Mouse (Mus musculus) activated CD4-positive, CD25-positive, alpha-beta regulatory T cell, adult 4 months (primary cell): ENCODE results near the gene Pkmyt1. TPM values are rescaled to one million over a fixed set of nuclear protein-coding genes. Genes with fewer than 3 reads are reported as not detected.
"Not testable (repeated sequence)": the region's sequence is repeated elsewhere in the genome, so short reads cannot be mapped to it uniquely, and the experiment has no call there.

Source experiments
- ATAC-seq: one replicate; pipeline ENCODE4 v1.8.0; 2017
- polyA plus RNA-seq, 2 experiments: library from polyadenylated mRNA; unstranded; fragments of 100-300 nt; shearing (Covaris generic); gene quantifications; one replicate each; pipeline ENCODE4 v1.2.1; 2017

The Pkmyt1 gene
- polyA plus RNA-seq, 2 experiments from 2014 or later: 12.2 to 13.0 TPM

DNA sequence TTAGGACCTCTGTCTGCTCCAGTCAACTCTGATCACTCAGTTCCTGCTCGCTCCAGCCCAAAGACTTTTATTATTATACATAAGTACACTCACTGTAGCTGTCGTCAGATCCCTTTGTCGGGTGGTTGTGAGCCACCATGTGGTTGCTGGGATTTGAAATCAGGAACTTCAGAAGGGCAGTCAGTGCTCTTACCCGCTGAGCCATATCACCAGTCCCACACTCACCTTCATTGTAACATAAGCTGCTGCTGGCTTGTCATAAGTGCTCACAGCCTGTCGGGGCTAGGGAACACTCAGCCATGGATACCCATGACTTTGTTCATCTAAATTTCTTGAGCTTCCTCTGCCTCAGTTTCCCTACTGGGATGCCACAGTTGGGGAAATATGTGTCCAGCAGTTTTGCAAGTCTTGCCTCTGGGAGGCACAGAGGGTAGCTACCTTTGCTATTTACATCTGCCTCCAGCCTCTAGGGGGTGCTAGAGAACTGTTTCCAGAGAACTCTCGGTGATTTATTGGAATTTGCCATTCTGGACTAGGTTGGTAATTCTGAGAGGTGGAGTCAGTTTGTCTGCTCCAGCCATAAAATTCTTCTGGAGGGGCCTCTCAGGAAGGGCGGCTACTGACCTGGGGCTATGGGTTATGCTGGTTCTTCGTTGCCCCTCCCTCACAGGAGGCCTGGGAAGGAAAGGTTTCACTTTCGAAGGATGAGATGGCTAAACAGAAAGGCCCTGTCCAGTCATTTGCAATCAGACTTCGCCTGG lies 22.7 kb downstream of the Pkmyt1 start:
- peak; percentile 60 for ATAC-seq

DNA sequence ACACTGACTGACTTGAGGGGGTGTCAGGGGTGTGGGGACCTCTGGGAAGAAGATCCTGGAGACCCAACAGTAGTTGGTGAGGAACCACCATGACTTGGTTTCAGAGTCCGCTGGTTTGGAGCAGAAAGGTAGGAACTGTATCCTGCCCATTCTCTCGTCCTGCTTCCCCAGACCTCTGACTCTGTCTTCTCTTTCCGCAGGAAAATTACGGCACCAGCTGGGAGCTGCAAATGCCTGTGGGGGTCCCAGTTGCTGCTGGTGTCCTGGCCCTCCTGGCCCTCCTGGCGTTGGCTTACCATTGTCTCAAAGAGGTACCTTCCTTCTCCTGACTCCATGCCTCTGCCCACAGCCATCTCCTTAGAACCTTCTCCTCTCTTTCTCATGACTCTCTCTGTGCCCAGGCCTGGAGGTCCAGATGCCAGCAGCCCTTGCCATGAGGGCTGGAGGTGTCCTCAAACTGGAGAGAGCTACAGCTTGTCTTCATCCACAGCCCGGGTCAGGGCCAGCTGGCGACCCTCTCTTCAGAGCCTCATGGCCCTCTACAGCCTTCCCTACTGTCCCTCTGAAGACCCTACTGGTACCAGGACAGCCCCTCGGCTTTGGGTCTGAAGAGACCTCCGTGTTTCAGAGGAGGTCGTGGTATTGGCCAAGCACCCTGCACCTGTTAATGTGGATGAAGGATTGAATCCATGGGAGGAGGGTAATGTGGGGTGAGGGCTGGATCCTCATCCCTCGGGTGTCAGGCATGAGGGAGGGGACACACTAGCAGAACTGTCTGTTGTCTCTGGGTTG lies 23.5 kb downstream of the Pkmyt1 start:
- ATAC-seq: no peak

DNA sequence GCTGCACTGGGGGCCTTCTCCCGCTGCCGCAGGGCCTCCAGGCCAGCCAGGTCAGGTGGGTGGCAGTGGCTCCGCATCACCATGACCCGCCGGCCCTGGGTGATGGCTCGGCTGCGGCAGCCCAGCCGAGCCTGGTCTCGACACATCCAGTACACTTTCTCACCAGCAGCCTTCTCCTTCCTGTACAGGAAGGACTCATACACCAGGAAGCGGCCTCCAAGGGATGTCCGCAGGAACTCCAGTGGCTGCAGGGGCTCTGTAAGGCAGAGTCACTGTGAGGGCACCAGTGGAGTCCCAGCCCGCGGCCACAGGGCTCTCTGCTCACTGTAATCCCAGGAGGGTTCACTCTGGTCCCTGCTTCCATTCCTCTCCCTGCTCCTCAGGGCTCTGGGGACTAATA lies 29.6 kb downstream of the Pkmyt1 start:
- ATAC-seq: no peak

- no peak for ATAC-seq
These were observed 31.4 kb downstream of the Pkmyt1 start for GRCm38 (mm10) chr17:23757581-23757980.

DNA sequence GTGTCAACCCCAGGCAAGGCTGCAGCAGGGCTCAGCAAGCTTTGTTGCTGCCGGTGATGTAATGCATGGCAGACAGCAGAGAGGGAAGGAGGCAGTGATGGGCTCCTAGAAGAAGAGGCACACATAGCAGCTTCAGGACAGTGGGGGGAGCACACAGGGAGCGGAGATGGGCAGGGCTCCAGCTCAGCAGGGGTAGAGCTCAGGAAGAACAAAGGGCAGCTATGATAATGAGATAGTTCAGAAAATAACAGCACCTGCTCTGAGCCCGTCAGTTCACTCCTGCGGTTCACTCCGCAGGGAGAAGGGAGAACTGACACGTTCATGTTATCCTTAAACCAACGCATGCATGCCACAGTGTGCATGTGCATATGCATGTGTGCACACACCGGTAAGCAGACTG lies 32.7 kb downstream of the Pkmyt1 start:
- no peak for ATAC-seq

DNA sequence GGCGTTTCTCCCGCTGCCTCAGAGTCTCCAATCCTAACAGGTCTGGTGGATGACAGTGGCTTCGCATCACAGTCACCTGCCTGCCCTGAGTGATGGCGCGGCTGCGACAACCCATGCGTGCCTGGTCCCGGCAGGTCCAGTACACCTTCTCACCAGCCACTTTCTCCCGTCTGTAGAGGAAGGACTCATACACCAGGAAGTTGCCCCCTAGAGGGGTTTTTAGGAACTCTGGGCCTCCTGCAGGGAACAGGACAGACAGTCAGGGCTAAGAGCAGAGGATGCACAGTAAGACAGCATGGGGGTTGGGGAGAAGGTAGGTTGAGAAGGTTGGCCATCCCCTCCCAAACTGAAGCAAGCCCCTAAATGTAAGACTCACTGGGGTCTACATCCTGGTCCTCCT lies 34.1 kb downstream of the Pkmyt1 start:
- ATAC-seq: no peak

DNA sequence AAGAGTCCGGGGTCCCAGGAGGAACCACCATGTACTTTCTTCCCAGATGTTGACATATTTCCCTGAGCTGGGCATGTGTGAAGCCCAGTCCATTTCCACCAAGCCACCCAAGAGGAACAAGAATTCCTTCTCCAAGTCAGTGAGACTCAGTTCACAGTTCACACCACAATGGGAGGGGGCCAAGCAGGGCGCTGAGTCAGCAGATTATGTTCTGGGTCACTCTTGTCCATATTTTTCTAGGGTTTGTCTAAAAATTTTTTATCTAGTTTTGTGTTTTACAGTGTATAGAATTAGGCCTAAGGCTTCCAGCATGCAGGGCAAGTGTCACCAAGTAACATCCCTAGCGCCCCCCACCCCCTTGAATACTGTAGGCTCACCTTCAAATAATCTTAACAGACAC lies 35.0 kb downstream of the Pkmyt1 start:
- no peak for ATAC-seq

GRCm38 (mm10) chr17:23762976-23763375 lies 36.8 kb downstream of the Pkmyt1 start:
- ATAC-seq: no peak

- ATAC-seq: no peak
These were observed 44.4 kb downstream of the Pkmyt1 start for GRCm38 (mm10) chr17:23770493-23770892.

DNA sequence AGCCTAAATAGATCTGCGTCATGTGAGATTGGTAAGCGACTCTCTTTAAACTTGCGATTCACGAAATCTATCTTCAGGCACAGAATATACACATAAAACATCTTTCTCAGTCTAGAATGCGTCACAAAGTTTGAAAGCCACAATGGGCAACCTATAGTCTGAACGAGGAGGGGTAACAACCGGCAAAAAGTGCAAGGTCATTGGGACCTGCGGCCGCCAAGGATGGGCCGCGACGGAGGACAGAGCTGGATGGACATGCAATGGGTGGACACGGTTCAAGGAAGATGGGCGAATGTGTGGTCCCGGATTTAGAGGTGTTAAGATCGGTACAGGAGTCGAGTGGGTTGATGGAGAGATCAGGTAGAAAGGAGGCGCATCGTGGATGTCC lies 44.8 kb downstream of the Pkmyt1 start:
- ATAC-seq: peak; percentile 3

DNA sequence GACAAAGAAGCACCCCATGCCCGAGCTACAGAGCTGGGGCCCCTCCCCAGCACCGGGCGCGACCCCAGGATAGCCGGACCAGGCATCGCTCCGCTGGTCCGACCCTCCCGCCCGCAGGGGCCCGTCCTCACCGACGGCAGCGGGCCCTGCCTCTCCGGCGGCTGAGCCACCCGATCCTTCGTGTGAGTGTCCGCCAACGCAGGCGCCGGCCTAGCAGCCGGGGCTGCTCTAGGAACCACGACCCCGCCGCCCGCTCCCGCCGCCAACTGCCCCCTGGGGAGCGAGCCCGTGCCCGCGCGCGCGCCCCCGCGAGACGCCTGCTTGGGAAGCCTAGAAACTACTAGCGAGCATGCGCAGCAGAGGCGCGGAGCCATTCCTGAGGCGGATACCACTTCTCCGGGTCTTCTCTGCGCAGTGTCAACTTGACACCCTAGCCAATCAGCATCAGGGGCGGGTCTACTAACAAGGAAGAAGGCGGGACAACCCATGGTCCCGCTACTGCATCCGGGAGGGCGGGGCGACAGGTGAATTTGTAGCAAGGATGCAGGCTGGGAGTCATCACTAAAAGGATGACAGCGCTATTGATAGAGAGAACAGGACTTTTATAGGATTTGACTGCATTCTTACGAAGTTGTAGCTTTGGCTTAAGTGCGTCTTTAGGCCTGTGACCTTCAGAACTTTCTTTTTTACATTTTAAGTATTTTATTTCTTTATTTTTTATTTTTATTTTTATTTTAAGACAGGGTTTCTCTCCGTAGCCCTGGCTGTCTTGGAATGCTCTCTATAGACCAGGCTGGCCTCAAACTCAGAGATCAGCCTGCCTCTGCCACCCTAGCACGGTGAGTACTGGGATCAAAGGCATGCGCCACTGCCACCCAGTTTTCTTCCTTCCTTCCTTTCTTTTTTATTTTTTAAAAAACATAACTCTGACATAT lies 45.4 kb downstream of the Pkmyt1 start, which contains the start of gene Flywch1:
Gene Flywch1 (minus strand): TSS at position 319 of the 935 bp plus-strand sequence.
- ATAC-seq: peak; percentile 97

GRCm38 (mm10) chr17:23772219-23772556 lies 46.1 kb downstream of the Pkmyt1 start:
- ATAC-seq: not testable (repeated sequence)

GRCm38 (mm10) chr17:23773676-23774075 lies 47.5 kb downstream of the Pkmyt1 start:
- no peak for ATAC-seq

DNA sequence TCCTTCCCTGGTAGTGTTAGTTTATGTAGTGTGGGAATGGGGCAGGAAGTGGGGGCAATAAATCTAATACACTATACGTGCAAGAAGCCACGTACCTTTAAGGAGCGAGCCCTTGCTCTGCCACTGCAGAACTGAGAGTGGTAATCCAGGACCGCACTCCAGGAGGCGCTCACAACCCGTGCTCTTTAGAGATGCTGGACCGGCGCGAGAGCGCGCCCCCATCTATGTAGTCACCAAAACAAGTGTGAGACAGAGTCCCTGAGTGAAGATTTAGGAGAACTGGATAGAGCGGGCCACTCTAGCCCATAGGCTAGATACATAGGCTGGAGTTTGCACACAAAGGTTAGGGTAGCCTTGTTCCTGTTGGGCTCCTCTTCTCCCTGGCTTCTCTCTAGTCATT lies 48.0 kb downstream of the Pkmyt1 start:
- peak; percentile 48 for ATAC-seq

DNA sequence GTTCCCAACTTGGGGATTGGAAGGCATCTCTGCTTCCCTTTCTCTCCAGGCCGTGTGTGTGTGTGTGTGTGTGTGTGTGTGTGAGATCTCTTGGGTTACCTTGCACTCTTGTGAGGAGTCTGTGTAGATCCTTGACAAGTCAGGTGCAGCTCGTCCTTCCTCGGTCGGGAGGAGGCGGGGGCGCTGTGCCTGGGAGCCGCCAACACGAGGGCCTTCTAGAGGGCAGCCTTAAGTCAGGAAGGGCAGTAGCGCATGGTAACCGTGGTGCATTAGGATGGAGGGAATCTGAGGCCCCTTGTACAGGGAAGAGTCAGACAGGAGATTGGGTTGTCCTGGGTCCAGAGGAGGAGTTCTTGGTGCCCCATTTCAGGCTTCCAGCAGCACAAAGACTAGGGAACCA lies 50.1 kb downstream of the Pkmyt1 start:
- no peak for ATAC-seq

DNA sequence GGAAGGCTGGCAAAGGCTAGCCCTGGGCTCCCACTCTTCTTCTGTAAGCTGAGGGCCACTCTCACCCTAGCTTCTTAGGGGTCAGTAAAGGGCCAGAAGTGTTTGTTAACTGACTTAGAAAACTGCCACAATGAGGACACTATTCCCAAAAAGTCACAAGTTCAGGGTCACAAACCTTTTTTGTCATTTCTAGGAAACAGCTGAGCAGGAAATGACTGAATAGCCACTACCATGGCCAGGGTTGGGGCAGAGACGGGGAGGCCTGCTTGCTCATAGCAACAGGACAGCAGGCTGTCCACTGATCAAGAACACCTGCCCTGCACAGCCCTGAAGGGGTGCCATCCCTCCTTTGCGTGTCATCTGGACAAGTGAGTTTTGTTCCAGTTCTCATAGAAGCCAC lies 51.0 kb downstream of the Pkmyt1 start:
- no peak for ATAC-seq

GRCm38 (mm10) chr17:23778447-23778846 lies 52.3 kb downstream of the Pkmyt1 start:
- no peak for ATAC-seq

- ATAC-seq: no peak
These were observed 57.2 kb downstream of the Pkmyt1 start for GRCm38 (mm10) chr17:23783352-23783751.

GRCm38 (mm10) chr17:23785561-23786471 lies 59.7 kb downstream of the Pkmyt1 start, which contains the start of gene Flywch2:
Gene Flywch2, minus strand, starts transcription at chr17:23786081.
- ATAC-seq: peak; percentile 95
